Mouse (Mus musculus) small intestine, adult 2 months (tissue): Measurements from ENCODE around the gene Cdc5l.

ENCODE experiments used
- CTCF ChIP-seq: fragments of 200-500 bp; IDR thresholded peaks from 2 replicates; pipeline ENCODE4 v1.5.1; 2012; ENCODE audit warnings: low read depth, mild to moderate bottlenecking, control low read depth, inconsistent platforms, low read length, moderate library complexity, mixed read lengths; ENCODE audit not compliant: insufficient replicate concordance, insufficient read length; ENCODE audit errors: extremely low read depth
- POLR2A ChIP-seq: fragments of 200-500 bp; IDR thresholded peaks from 2 replicates; pipeline ENCODE4 v1.6.1; 2012; ENCODE audit warnings: low read depth, mild to moderate bottlenecking, control low read depth, inconsistent platforms, low read length, moderate library complexity

DNA sequence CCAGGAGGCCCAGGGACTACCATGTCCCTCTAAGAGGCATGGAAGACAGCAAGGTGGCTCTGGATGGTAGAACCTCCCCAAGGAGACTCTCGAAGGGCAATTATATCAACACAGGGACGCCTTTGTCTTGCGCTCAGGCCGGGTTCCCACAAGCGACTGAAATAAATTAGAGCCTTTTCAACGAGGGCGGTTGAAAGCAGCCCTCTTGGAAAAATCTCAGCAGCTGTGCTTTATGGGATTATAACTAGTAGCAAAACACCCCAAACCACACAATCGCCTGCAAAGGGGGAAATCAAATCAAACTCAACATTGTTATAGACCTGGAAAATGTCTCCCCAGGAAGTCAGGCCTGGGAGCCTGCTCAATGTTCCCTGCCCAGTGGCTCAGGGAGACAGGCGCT lies 62.5 kb downstream of the Cdc5l start:
- no peak for TF ChIP-seq POLR2A
- no peak for TF ChIP-seq CTCF
